Mouse (Mus musculus) megakaryocyte, embryonic 14.5 days (primary cell): ENCODE measurements around the gene S100a11. TPM values are rescaled to one million over a fixed set of nuclear protein-coding genes. Genes with fewer than 3 reads are reported as not detected.
A peak's percentile ranks its signal among the peaks of the same experiment; 100 is the strongest.
"Not testable (repeated sequence)": the region's sequence is repeated elsewhere in the genome, so short reads cannot be mapped to it uniquely, and the experiment has no call there.

Experiments
- H3K27me3 ChIP-seq: replicated peaks from 2 replicates; pipeline ENCODE3; 2012; ENCODE audit warnings: inconsistent platforms
- H3K36me3 ChIP-seq: replicated peaks from 2 replicates; pipeline ENCODE3; 2012; ENCODE audit warnings: low read length, inconsistent platforms, mixed read lengths
- H3K4me1 ChIP-seq: 2 replicates; pipeline ENCODE4 v1.6.1; 2012; ENCODE audit warnings: inconsistent platforms
- H3K4me3 ChIP-seq: replicated peaks from 2 replicates; pipeline ENCODE3; 2012; ENCODE audit warnings: moderate library complexity, mild to moderate bottlenecking, inconsistent platforms
- H3K9me3 ChIP-seq: 2 replicates; pipeline ENCODE4 v1.6.1; 2012; ENCODE audit warnings: inconsistent platforms
- FLI1 ChIP-seq: IDR thresholded peaks from 2 replicates; pipeline ENCODE4 v1.6.1; 2012; ENCODE audit warnings: low read length, inconsistent platforms, mixed read lengths
- GATA1 ChIP-seq: IDR thresholded peaks from 3 replicates; pipeline ENCODE4 v1.6.1; 2012; ENCODE audit warnings: mixed read lengths, low read length, inconsistent platforms, borderline replicate concordance
- polyA plus RNA-seq: library from polyadenylated mRNA; stranded (reverse); fragments of >175 nt; gene quantifications from 2 replicates; pipeline ENCODE4 v1.2.3, GENCODE M21; 2012; ENCODE audit warnings: low replicate concordance; ENCODE audit not compliant: insufficient read depth

Gene S100a11
- 4.3 and 39.4 TPM in 2 replicates for polyA plus RNA-seq

DNA sequence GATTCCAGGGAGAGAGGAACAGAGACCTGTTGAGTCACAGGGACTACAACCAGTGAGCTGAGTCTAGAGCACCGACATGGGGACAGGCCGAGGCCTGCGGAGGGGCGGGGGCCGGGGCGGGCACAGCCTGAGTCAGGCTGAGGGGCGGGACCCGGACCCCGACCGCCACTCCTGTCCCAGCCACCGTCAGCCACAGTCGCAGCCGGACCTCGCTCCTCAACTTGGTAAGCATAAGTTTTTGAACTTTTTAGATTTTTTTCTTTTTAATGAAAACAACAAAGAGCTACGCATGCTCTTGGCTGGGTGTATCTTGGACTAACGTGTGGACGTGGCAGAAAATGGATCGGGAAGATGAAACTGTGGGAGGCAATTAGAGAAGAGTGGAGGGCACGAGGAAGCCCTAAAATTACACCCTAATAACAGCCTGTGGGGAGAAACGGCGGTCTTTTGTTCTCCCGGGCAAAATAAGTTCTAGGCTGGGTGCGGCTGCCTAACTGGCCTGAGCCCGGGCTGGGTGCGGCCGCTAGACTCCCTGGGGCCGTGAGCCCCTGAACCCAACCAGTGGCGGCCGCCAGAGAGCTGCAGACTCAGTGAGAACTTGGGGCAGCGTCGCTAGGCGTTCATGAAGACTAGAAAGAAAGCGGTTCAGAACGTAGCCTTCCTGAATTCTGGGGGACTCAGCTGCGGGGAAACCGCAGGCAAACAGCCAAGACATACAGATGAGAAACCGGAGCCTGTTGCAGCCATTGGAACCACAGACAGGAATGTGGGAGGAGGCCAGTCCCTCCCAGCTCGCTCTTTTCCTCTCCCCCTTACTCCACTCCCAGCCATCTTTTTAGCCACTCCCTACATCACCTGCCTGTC is at the start of gene S100a11:
Gene S100a11, plus strand, starts transcription at position 159 of the 864 bp plus-strand sequence.
- TF ChIP-seq GATA1 (no peak), FLI1 (no peak)
- peak within 1 kb of the TSS; percentile 93 for H3K4me3 ChIP-seq
- peaks cover 22% of the 10 kb centered on the region for H3K4me1 ChIP-seq
- H3K9me3 ChIP-seq = no peaks in the 10 kb centered on the region
- no peaks in the 10 kb centered on the region for H3K27me3 ChIP-seq
- peaks cover 9% of the 10 kb centered on the region for H3K36me3 ChIP-seq

DNA sequence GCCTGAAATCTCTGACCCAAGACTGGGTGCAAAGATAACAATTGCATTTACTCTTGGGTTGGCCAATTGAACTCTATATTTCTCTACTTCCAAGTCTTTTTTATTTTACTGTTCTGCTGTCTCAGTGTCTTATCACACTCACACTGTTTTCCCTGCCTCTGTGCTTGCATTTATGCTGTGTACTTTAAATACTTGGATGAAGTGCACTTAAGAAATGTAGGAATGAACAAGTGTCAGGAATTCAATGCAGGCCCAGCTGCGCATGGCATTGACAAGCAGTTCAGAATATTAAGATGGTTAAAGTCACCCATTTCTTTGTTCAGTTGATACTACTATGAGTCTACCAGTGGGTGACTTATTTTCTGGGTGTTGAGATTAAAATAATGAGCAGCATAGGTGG is 40.2 kb upstream of the S100a11 start:
- H3K4me3 ChIP-seq = no peak overlapping the region
- no peaks in the 10 kb centered on the region for H3K4me1 ChIP-seq
- no peaks in the 10 kb centered on the region for H3K36me3 ChIP-seq

DNA sequence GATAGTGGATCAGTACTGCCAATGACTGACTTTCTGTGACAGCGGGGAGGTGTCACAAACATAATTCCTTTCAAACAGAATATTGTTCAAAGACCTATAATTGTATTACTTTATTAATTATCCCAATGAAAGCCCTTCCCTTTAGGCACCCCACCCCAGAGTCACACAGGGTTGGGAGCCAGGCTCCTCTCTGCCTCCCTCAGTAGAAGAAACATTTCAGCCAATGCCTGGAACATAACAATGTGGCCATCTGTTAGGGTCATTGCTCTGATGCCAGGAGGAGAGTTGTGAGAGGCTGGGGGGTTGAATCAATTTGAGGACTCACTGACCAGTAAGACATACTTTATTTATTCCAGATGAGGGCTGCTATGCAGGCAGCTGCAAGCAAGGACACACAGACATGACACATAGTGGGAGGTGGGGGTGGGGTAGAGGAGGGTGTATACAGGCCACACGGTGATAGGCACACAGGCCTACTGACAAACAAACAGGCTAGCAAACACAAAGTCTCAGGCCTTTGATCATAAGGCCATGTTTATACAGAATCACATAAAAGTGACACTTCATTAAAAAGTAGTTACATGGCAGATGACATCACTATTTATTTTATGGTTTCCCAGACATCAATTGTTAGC is 38.2 kb upstream of the S100a11 start:
- TF ChIP-seq GATA1 (no peak), FLI1 (no peak)
- no peaks in the 10 kb centered on the region for H3K36me3 ChIP-seq
- no peak overlapping the region for H3K4me3 ChIP-seq
- no peaks in the 10 kb centered on the region for H3K4me1 ChIP-seq
- H3K27me3 ChIP-seq = no peaks in the 10 kb centered on the region
- peaks cover 3% of the 10 kb centered on the region; the same call in 1 of the 2 replicates for H3K9me3 ChIP-seq

More for the DNA sequence above, 40.2 kb upstream of the S100a11 start:
- H3K9me3 ChIP-seq = peaks cover 3% of the 10 kb centered on the region; the same call in 1 of the 2 replicates
- TF ChIP-seq GATA1 (no peak), FLI1 (no peak)
- H3K27me3 ChIP-seq = no peaks in the 10 kb centered on the region

DNA sequence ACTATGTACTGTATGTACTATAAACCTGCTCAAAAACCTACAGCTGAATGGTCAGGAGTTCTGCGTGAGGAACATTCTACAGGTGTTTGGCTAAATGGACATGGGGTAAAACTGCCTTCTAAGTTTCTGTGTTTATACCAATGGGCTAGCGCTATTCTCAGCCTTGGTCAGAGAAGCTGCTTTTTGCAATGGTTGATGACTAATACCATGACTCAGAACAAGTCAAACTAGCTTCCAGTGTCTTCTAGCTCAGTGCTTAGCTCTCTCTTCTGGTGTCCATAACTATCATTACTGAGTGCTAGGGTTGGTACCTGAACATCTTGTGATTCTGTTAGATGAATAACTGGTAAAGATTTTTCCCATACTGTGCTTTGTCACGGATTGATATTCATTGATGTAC is 34.7 kb upstream of the S100a11 start:
- Histone ChIP-seq H3K9me3 (peaks cover 2% of the 10 kb centered on the region; the same call in 1 of the 2 replicates), H3K4me1 (peaks cover 6% of the 10 kb centered on the region; the same call in 1 of the 2 replicates), H3K27me3 (peaks cover 2% of the 10 kb centered on the region), H3K36me3 (no peaks in the 10 kb centered on the region), H3K4me3 (no peak overlapping the region)
- no peak for TF ChIP-seq FLI1
- TF ChIP-seq GATA1 = no peak

DNA sequence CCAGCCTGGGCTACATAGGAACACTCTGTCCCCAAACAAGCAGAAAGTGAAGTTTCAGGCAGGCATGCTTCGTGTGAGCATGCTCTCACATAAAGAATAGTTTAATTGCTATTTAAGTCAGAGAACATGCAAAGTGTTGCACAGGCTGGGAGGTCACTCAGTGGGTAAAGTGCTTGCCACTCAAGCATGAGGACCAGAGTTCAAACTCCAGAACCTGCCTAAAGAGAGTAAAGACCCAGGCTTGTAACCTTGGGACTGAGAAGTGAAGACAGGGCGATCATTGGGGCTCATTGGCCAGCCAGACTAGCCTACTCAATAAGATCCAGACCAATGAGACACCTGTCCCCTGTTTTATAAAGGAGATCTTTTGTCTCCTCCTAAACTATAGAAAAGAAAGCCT is 31.7 kb upstream of the S100a11 start:
- H3K4me3 ChIP-seq = no peak overlapping the region
- peaks cover 2% of the 10 kb centered on the region for H3K27me3 ChIP-seq
- no peak for TF ChIP-seq GATA1
- TF ChIP-seq FLI1 = no peak
- H3K9me3 ChIP-seq = no peaks in the 10 kb centered on the region
- no peaks in the 10 kb centered on the region for H3K36me3 ChIP-seq
- peaks cover 7% of the 10 kb centered on the region; the same call in 1 of the 2 replicates for H3K4me1 ChIP-seq

DNA sequence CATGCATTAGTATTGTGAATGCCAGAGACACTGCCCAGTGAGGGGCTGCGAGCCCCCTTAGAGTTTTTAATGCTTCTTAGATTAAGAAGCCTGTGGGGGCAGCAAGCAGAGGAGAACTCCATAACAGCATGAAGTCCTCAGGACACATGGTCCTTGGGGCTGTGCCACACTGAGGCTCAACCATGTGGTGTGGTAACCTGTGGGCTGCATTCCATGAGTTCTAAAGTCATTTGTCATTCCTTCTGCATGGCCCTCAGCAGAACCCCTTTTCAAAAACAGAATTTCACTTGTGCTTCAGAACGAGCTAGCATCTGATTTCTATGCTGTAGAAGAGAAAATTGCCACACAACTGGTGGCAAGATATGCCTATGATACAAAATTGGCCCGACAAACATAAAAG is 28.1 kb upstream of the S100a11 start:
- no peaks in the 10 kb centered on the region for H3K9me3 ChIP-seq
- no peaks in the 10 kb centered on the region for H3K36me3 ChIP-seq
- H3K4me1 ChIP-seq = peaks cover 13% of the 10 kb centered on the region; the same call in 1 of the 2 replicates
- peaks cover 2% of the 10 kb centered on the region for H3K27me3 ChIP-seq
- H3K4me3 ChIP-seq = no peak overlapping the region
- no peak for TF ChIP-seq GATA1
- TF ChIP-seq FLI1 = no peak

DNA sequence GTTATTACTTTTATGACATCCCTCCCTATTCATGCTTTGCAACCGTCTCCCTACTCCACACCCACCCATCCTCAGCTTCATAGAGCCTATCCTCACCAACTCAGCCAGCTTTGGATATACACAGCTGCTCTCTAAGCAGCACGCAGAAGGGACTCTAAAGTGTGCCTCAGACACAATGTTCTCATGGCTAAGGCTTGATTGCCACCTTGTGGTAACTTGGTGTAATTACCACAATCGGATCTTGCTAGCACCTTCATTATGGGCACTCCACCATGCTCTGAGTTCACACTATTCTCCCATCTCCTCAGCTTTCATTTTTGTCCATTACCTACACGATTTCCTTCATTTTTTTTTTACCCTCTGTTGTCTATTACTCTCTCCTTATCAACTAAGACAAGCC is 26.3 kb upstream of the S100a11 start:
- TF ChIP-seq GATA1 = no peak
- no peak for TF ChIP-seq FLI1
- Histone ChIP-seq H3K4me1 (peaks cover 13% of the 10 kb centered on the region; the same call in 1 of the 2 replicates), H3K36me3 (no peaks in the 10 kb centered on the region), H3K27me3 (no peaks in the 10 kb centered on the region), H3K4me3 (no peak overlapping the region), H3K9me3 (no peaks in the 10 kb centered on the region; the same call in 1 of the 2 replicates)

DNA sequence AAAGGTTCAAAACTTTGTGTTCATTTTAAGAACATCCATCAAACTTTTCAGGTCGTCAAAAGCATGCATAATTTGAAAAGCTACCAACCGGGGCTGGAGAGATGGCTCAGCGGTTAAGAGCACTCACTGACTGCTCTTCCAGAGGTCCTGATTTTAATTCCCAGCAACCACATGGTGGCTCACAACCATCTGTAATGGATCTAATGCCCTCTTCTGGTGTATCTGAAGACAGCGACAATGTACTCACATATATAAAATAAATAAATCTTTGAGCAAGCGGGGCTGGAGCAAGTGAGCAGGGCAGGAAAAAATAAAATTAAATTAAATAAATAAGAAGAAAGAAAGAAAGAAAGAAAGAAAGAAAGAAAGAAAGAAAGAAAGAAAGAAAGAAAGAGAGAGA is 25.5 kb upstream of the S100a11 start:
- not testable (repeated sequence) for H3K27me3 ChIP-seq, H3K4me3 ChIP-seq, H3K9me3 ChIP-seq, H3K36me3 ChIP-seq
- peaks cover 13% of the 10 kb centered on the region; the same call in 1 of the 2 replicates for H3K4me1 ChIP-seq

DNA sequence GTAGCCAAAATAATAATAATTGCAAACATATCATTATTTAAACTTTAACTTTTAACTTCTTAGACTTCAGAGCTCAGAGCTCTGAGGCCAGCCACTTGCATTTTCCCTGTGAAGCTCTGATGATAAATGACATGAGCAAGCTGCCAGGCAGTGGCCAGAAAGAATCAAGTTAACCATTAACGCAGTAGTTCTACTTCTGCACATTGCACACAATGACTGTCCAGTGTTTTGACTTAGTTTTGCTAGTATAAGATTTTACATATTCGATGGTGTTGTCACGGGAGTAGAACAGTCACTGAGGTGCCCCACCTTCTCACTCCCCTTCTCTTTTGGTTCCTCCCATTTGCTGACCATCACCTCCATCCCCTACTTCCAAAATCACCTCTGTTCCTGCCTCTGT is 23.2 kb upstream of the S100a11 start:
- Histone ChIP-seq H3K9me3 (no peaks in the 10 kb centered on the region; the same call in 1 of the 2 replicates), H3K36me3 (no peaks in the 10 kb centered on the region), H3K4me3 (no peak overlapping the region), H3K27me3 (no peaks in the 10 kb centered on the region), H3K4me1 (peaks cover 6% of the 10 kb centered on the region; the same call in 1 of the 2 replicates)
- TF ChIP-seq GATA1 (no peak), FLI1 (no peak)

DNA sequence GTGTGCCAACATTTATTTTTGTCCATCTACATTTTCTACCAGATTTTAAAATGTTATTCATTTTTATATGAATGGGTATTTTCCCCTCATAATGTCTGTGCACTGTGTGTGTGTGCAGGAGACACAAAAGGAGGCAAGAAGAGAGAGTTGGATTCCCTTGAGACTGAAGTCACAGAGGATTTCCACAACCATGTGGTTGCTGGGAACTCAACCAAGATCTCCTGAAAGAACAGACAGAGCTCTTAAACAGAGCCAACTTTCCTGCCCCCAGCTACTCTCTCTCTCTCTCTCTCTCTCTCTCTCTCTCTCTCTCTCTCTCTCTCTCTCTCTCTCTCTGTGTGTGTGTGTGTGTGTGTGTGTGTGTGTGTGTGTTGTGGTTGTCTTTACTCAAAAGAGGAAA is 21.2 kb upstream of the S100a11 start:
- Histone ChIP-seq H3K27me3 (no peaks in the 10 kb centered on the region), H3K36me3 (no peaks in the 10 kb centered on the region), H3K4me1 (peaks cover 2% of the 10 kb centered on the region; the same call in 1 of the 2 replicates), H3K9me3 (no peaks in the 10 kb centered on the region; the same call in 1 of the 2 replicates), H3K4me3 (no peak overlapping the region)
- TF ChIP-seq FLI1 (no peak), GATA1 (no peak)
